In genomic region chr5:44257401-44257800, GRCm38 (mm10) we compare ENCODE assay signal across 20 mouse cellular contexts.
"Had no signal": no experiment of that assay in that cellular context is flagged by ENCODE, and none has a peak within 500 bp of the region (broad histone marks: within the 10 kb centered on the region; RNA-seq: fewer than 3 reads in every experiment).

No protein-coding gene starts in this region.

- H3K9ac ChIP-seq: kidney, embryonic 15.5 days; limb, embryonic 12.5 days; limb, embryonic 15.5 days; liver, embryonic 14.5 days; liver, postnatal 0 days; lung, embryonic 14.5 days; midbrain, embryonic 13.5 days; neural tube, embryonic 13.5 days had no signal

- H3K4me1 ChIP-seq: limb, embryonic 12.5 days; limb, embryonic 15.5 days; megakaryocyte, embryonic 14.5 days; midbrain, embryonic 10.5 days; midbrain, embryonic 13.5 days; neural tube, embryonic 13.5 days had no signal

- H3K4me2 ChIP-seq: kidney, embryonic 15.5 days; limb, embryonic 12.5 days; limb, embryonic 15.5 days; liver, embryonic 11.5 days; lung, embryonic 14.5 days; midbrain, embryonic 13.5 days; neural tube, embryonic 13.5 days had no signal

- H3K9me3 ChIP-seq: kidney, embryonic 15.5 days; limb, embryonic 12.5 days; limb, embryonic 15.5 days; megakaryocyte, embryonic 14.5 days; midbrain, embryonic 10.5 days; midbrain, embryonic 13.5 days; neural tube, embryonic 13.5 days had no signal

- H3K36me3 ChIP-seq: kidney, embryonic 15.5 days; limb, embryonic 12.5 days; limb, embryonic 15.5 days; midbrain, embryonic 10.5 days; midbrain, embryonic 13.5 days; neural tube, embryonic 13.5 days had no signal

- H3K4me3 ChIP-seq: kidney, embryonic 15.5 days; limb, embryonic 12.5 days; limb, embryonic 15.5 days; megakaryocyte, embryonic 14.5 days; midbrain, embryonic 10.5 days; midbrain, embryonic 13.5 days; myocyte; neural tube, embryonic 13.5 days had no signal

- H3K27ac ChIP-seq: kidney, embryonic 15.5 days; limb, embryonic 12.5 days; limb, embryonic 15.5 days; liver, embryonic 14.5 days; midbrain, embryonic 10.5 days; midbrain, embryonic 13.5 days; neural tube, embryonic 13.5 days; stomach, postnatal 0 days had no signal

- H3K27me3 ChIP-seq: kidney, embryonic 15.5 days; limb, embryonic 12.5 days; limb, embryonic 15.5 days; megakaryocyte, embryonic 14.5 days; midbrain, embryonic 13.5 days; neural tube, embryonic 13.5 days had no signal

- ATAC-seq: lung, postnatal 0 days; midbrain, embryonic 13.5 days; midbrain, embryonic 16.5 days had no signal

- DNase-seq: kidney, adult 11 months; kidney, adult 8-10 months; kidney, postnatal 10 days; layer of hippocampus, postnatal 36 days; liver, postnatal 0 days; lung, postnatal 36 days had no signal
